Mouse (Mus musculus): ENCODE measurements around the gene Chat. TPM values are rescaled to one million over a fixed set of nuclear protein-coding genes. Genes with fewer than 3 reads are reported as not detected.
A peak's percentile ranks its signal among the peaks of the same experiment; 100 is the strongest.

The Chat gene
- polyA plus RNA-seq, 1 experiment from 2014 or later = not detected

DNA sequence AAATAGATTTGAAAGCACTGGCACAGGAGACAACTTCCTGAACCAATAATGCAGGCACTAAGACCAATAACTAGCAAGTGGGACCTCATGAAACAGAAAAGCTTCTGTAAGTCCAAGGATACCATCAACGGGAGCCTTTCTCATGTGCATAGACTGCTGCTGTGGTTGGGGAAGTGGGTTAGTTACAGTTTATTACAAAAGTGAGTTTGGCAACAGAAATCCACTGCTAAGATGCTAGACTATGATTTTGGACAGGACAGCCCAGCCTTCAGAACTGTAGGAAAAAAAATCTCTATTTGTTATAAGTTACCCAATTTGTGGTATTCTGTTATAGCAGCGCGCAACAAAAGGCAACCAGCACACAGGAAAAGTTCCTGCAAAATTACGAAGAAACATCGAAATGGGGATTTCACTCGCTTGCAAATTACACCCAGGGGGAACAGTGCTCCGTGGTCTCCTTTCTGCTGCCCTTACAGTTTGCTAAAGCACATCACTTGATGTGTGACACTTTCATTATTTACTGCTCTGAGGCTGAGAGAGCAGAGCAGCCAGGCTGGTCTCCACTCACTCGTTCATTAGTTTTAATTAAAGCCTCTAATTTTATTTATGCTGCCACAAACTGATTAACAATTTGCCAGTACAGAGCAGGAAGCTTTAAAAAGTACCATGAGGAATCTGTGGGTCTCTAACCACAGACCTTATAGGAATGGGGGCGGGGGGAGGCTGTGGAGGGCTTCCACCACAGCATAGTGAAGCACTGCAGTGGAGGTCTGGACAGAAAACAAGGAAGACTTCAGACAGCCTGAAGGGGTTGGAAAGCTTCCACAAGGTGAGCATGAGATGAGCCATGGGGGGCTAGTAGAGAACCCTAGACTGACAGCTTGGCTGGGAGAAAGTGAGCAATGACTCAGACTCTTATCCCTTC is 37.2 kb upstream of the Chat start:
- Histone ChIP-seq H3K4me2 (ENCODE audit: low read depth, low read length) (no peak overlapping the region), H3K36me3 (ENCODE audit: control insufficient read depth, insufficient read depth) (no peaks in the 10 kb centered on the region), H3K27me3 (ENCODE audit: control insufficient read depth, insufficient read depth, low read depth, low read length) (no peaks in the 10 kb centered on the region), H3K27ac (ENCODE audit: low read length) (no peak overlapping the region), H3K9me3 (replicated peaks; ENCODE audit: control insufficient read depth, low read length) (no peaks in the 10 kb centered on the region), H3K9ac (ENCODE audit: low read depth, low read length) (no peak overlapping the region), H3K4me3 (ENCODE audit: low read depth, low read length) (no peak overlapping the region), H3K4me1 (ENCODE audit: control insufficient read depth, low read depth, low read length) (peaks cover 4% of the 10 kb centered on the region)
- WGBS (ENCODE audit: insufficient replicate concordance) = 53% methylated on average over 9 of the region's 9 CpGs
- no peak for ATAC-seq (ENCODE audit: low read depth)

DNA sequence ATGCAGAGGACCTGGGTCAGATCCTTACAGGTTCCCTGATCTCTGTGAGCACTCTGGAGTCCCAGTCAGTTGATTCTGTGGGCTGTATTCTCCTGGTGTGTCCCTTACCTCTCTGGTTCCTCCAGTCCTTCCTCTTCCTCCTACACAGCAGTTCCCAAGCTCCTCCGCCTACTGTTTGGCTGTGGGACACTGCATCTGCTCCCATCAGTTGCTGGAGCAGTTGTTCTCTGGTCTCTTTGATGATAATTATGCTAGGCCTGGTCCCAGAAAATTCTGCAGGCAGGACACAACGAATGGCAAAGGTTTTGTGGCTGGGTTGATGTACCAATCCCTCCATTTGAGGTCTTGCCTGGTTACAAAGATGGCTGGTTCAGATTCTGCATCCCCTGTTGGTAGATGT is 35.5 kb upstream of the Chat start:
- no peak overlapping the region for H3K9ac ChIP-seq (ENCODE audit: low read depth, low read length)
- no peak overlapping the region for H3K27ac ChIP-seq (ENCODE audit: low read length)
- no peaks in the 10 kb centered on the region for H3K36me3 ChIP-seq (ENCODE audit: control insufficient read depth, insufficient read depth)
- H3K4me2 ChIP-seq (ENCODE audit: low read depth, low read length) = no peak overlapping the region
- WGBS (ENCODE audit: insufficient replicate concordance) = 59% methylated on average over 2 of the region's 2 CpGs
- no peak for ATAC-seq (ENCODE audit: low read depth)
- H3K4me3 ChIP-seq (ENCODE audit: low read depth, low read length) = no peak overlapping the region
- no peaks in the 10 kb centered on the region for H3K9me3 ChIP-seq (replicated peaks; ENCODE audit: control insufficient read depth, low read length)
- no peaks in the 10 kb centered on the region for H3K27me3 ChIP-seq (ENCODE audit: control insufficient read depth, insufficient read depth, low read depth, low read length)
- no peaks in the 10 kb centered on the region for H3K4me1 ChIP-seq (ENCODE audit: control insufficient read depth, low read depth, low read length)

DNA sequence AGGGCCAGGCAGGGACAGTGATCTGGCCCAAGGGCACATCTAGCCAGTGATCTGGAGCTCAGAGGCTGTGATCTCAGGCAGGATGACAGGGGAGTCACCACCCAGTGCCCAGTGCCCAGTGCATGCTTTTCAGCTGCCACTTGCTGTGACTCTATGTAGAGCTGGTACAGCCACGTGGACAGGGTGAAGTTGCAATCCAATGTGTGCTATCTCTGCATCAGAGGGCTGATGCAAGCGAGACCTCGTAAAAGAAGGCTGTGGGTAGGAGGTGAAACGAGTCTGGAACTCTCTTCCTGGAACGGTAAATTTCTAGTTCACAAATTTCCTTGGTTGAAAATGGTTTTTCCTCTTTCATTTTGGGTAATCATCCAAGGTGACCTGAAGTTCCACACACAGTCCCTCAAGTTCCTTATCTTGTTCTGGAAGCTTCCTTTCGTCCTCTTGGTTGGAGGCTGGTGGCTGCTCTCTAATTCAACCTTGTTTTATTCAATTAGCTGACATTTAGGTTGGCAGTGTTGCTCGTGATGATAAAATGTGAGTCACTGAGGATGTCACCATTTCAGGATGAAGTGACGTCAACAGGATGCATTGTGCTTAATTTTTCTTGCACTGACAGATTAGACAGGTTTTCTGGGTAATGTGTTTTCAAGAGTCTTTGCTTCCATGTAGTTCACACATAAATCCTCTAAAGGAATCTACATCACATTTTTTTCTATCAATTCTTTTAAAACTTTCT is 30.5 kb upstream of the Chat start:
- ATAC-seq (ENCODE audit: low read depth) = no peak
- Histone ChIP-seq H3K36me3 (ENCODE audit: control insufficient read depth, insufficient read depth) (no peaks in the 10 kb centered on the region), H3K27ac (ENCODE audit: low read length) (no peak overlapping the region), H3K9me3 (replicated peaks; ENCODE audit: control insufficient read depth, low read length) (no peaks in the 10 kb centered on the region), H3K9ac (ENCODE audit: low read depth, low read length) (no peak overlapping the region), H3K4me1 (ENCODE audit: control insufficient read depth, low read depth, low read length) (no peaks in the 10 kb centered on the region), H3K27me3 (ENCODE audit: control insufficient read depth, insufficient read depth, low read depth, low read length) (peaks cover 2% of the 10 kb centered on the region; the same call in 1 of the 2 replicates), H3K4me3 (ENCODE audit: low read depth, low read length) (no peak overlapping the region), H3K4me2 (ENCODE audit: low read depth, low read length) (no peak overlapping the region)
- WGBS (ENCODE audit: insufficient replicate concordance) = 38% methylated on average over 8 of the region's 8 CpGs

DNA sequence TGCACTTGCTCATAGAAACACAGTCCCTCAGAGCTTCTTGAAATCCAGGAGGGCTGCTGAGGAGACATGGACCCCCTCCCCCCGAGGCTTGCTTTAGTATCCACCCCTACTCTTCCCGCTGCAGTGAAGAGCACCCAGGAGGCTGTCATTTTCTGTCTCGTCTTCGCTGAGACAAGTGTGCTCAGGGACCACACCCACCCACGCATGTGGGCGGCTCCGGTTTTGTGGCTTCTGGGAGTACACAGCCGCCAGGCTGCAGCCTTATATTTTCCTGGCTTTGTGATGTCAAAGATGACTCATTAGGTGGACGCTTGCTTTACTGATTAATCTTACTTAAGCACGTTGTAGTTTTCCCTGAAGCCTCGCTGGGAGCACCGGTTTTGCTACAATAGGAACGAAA is 26.7 kb upstream of the Chat start:
- WGBS (ENCODE audit: insufficient replicate concordance) = 10% methylated on average over 13 of the region's 13 CpGs
- H3K9me3 ChIP-seq (replicated peaks; ENCODE audit: control insufficient read depth, low read length) = no peaks in the 10 kb centered on the region
- H3K4me2 ChIP-seq (ENCODE audit: low read depth, low read length) = 0 out of 2 replicates have a peak overlapping the region, but pooled peaks have one; percentile 24
- H3K4me1 ChIP-seq (ENCODE audit: control insufficient read depth, low read depth, low read length) = no peaks in the 10 kb centered on the region
- H3K4me3 ChIP-seq (ENCODE audit: low read depth, low read length) = no peak overlapping the region
- peaks cover 2% of the 10 kb centered on the region; the same call in 1 of the 2 replicates for H3K27me3 ChIP-seq (ENCODE audit: control insufficient read depth, insufficient read depth, low read depth, low read length)
- H3K36me3 ChIP-seq (ENCODE audit: control insufficient read depth, insufficient read depth) = no peaks in the 10 kb centered on the region
- H3K27ac ChIP-seq (ENCODE audit: low read length) = no peak overlapping the region
- no peak overlapping the region for H3K9ac ChIP-seq (ENCODE audit: low read depth, low read length)
- no peak for ATAC-seq (ENCODE audit: low read depth)

DNA sequence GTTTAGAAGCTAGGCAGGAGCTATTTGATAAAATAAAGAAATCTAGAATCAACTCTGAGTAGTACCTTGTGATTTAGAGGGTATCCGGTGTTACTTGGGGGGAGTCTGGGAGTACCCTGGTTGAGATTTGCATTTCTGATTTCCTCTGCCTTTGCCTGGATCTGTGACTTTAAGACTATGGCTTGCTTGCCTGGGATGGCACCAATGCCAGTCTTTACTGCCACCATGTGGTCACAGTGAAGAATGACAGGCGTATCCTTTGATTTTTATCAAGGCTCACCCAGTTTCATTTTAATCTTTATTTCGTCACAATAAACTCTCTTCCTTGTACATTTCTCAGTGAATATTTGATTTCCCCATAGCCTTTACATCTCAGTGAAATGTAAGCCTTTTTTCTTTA is 16.3 kb upstream of the Chat start:
- no peak for ATAC-seq (ENCODE audit: low read depth)
- Histone ChIP-seq H3K9ac (ENCODE audit: low read depth, low read length) (no peak overlapping the region), H3K4me1 (ENCODE audit: control insufficient read depth, low read depth, low read length) (no peaks in the 10 kb centered on the region), H3K4me3 (ENCODE audit: low read depth, low read length) (no peak overlapping the region), H3K4me2 (ENCODE audit: low read depth, low read length) (no peak overlapping the region), H3K27ac (ENCODE audit: low read length) (no peak overlapping the region), H3K27me3 (ENCODE audit: control insufficient read depth, insufficient read depth, low read depth, low read length) (no peaks in the 10 kb centered on the region; the same call in 1 of the 2 replicates), H3K36me3 (ENCODE audit: control insufficient read depth, insufficient read depth) (no peaks in the 10 kb centered on the region), H3K9me3 (replicated peaks; ENCODE audit: control insufficient read depth, low read length) (no peaks in the 10 kb centered on the region)
- WGBS (ENCODE audit: insufficient replicate concordance) = 7% methylated on average over 3 of the region's 3 CpGs

DNA sequence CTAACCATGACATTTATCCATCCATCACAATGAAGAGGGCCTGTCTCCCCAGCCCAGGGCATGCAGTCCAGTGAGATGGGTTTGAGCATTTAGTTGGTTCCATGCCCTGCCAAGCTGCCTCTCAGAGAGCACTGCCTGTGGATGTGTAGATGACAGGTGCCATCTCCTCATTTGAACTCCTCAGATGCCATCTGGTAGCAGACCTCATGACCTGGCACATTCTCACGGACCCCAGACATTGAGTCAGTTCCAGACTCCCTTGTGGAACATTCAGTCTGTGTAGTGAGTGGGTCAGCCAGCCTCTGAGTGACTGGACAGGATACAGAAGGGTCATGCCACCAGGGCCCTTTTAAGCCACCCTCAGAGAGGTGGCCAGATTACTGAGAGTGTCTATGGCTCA is 11.8 kb upstream of the Chat start:
- Histone ChIP-seq H3K4me3 (ENCODE audit: low read depth, low read length) (no peak overlapping the region), H3K9me3 (replicated peaks; ENCODE audit: control insufficient read depth, low read length) (no peaks in the 10 kb centered on the region), H3K4me2 (ENCODE audit: low read depth, low read length) (no peak overlapping the region), H3K36me3 (ENCODE audit: control insufficient read depth, insufficient read depth) (no peaks in the 10 kb centered on the region), H3K27me3 (ENCODE audit: control insufficient read depth, insufficient read depth, low read depth, low read length) (no peaks in the 10 kb centered on the region), H3K27ac (ENCODE audit: low read length) (no peak overlapping the region), H3K4me1 (ENCODE audit: control insufficient read depth, low read depth, low read length) (no peaks in the 10 kb centered on the region), H3K9ac (ENCODE audit: low read depth, low read length) (no peak overlapping the region)
- ATAC-seq (ENCODE audit: low read depth) = no peak
- WGBS (ENCODE audit: insufficient replicate concordance) = 44% methylated on average over 1 of the region's 1 CpGs

DNA sequence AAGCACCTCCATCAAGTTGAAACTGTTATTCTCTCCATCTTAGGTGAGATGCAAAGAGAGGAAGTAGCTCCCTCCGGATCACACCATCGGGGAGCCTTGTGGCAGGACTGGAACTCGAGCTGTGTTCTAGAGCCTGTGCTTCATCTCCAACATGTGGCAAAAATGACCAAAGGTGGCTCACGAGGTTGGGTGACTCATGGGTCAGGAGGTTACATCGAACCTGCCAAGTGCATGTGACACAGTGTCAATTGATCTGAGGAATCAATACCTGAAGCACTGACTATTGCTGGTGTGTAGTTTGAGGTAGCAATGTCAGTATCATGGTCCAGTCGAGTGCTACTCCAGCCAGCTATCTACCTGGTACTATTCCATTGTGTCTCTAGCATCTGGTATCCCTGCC is 10.8 kb upstream of the Chat start:
- Histone ChIP-seq H3K4me1 (ENCODE audit: control insufficient read depth, low read depth, low read length) (no peaks in the 10 kb centered on the region), H3K9me3 (replicated peaks; ENCODE audit: control insufficient read depth, low read length) (no peaks in the 10 kb centered on the region), H3K4me3 (ENCODE audit: low read depth, low read length) (no peak overlapping the region), H3K9ac (ENCODE audit: low read depth, low read length) (no peak overlapping the region), H3K36me3 (ENCODE audit: control insufficient read depth, insufficient read depth) (no peaks in the 10 kb centered on the region), H3K27ac (ENCODE audit: low read length) (no peak overlapping the region), H3K27me3 (ENCODE audit: control insufficient read depth, insufficient read depth, low read depth, low read length) (no peaks in the 10 kb centered on the region), H3K4me2 (ENCODE audit: low read depth, low read length) (no peak overlapping the region)
- WGBS (ENCODE audit: insufficient replicate concordance) = 41% methylated on average over 6 of the region's 6 CpGs
- no peak for ATAC-seq (ENCODE audit: low read depth)

DNA sequence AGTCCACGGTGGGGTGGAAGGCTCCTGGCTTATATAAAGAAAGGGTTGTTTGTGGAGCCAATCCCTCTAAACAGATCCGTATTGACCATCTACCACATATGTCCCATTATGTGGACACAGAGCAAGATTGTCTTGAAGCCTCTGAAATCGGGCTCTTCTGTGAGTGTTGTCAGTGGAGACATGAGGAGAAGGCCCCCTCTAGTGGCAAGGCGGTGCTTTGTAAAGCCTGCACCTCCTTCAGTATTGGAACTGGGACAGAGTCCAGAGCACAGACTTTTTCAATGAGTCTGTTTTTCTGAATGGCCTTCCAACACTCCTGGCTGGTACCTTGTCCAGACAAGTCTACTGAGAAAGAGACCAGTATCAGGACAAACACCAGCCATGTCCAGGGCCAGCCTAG is 7.2 kb upstream of the Chat start:
- Histone ChIP-seq H3K4me2 (ENCODE audit: low read depth, low read length) (no peak overlapping the region), H3K9me3 (replicated peaks; ENCODE audit: control insufficient read depth, low read length) (no peaks in the 10 kb centered on the region), H3K4me3 (ENCODE audit: low read depth, low read length) (no peak overlapping the region), H3K36me3 (ENCODE audit: control insufficient read depth, insufficient read depth) (no peaks in the 10 kb centered on the region), H3K9ac (ENCODE audit: low read depth, low read length) (no peak overlapping the region), H3K27ac (ENCODE audit: low read length) (no peak overlapping the region), H3K27me3 (ENCODE audit: control insufficient read depth, insufficient read depth, low read depth, low read length) (no peaks in the 10 kb centered on the region), H3K4me1 (ENCODE audit: control insufficient read depth, low read depth, low read length) (no peaks in the 10 kb centered on the region)
- no peak for ATAC-seq (ENCODE audit: low read depth)
- WGBS (ENCODE audit: insufficient replicate concordance) = 12% methylated on average over 4 of the region's 4 CpGs

DNA sequence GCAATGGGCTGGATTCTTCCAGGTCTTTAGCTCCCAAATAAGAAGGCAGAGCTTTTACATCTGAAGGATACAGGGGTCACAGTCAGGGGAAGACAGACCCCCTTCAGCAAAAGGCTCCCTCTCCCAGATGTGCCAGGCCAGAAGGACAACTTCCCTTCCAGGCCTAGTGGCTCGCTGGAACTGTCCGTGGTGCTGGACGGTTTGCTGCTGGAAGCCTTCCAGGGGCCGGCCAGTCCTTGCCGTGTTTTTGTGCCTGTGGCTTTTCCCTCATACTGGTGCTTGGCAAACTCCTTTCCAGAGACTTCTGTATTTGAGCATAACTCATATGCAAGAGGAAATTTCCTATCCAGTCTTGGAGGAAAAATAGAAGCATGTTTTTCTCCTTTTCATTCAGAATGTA is 1.8 kb upstream of the Chat start:
- Histone ChIP-seq H3K4me3 (ENCODE audit: low read depth, low read length) (no peak overlapping the region), H3K9ac (ENCODE audit: low read depth, low read length) (no peak overlapping the region), H3K36me3 (ENCODE audit: control insufficient read depth, insufficient read depth) (no peaks in the 10 kb centered on the region), H3K4me2 (ENCODE audit: low read depth, low read length) (no peak overlapping the region), H3K27me3 (ENCODE audit: control insufficient read depth, insufficient read depth, low read depth, low read length) (peaks cover 49% of the 10 kb centered on the region), H3K9me3 (replicated peaks; ENCODE audit: control insufficient read depth, low read length) (no peaks in the 10 kb centered on the region), H3K27ac (ENCODE audit: low read length) (no peak overlapping the region), H3K4me1 (ENCODE audit: control insufficient read depth, low read depth, low read length) (no peaks in the 10 kb centered on the region)
- no peak for ATAC-seq (ENCODE audit: low read depth)
- 5% methylated on average over 5 of the region's 5 CpGs for WGBS (ENCODE audit: insufficient replicate concordance)
